Mouse (Mus musculus) lung, adult 2 months (tissue): ENCODE results near the gene Vmn1r32.

ENCODE experiments used
- CTCF ChIP-seq: fragments of 200-500 bp; IDR thresholded peaks from 2 replicates; pipeline ENCODE4 v1.5.1; 2011; ENCODE audit warnings: mild to moderate bottlenecking, low read length, control low read depth; ENCODE audit not compliant: insufficient read depth
- POLR2A ChIP-seq: fragments of 200-500 bp; IDR thresholded peaks from 2 replicates; pipeline ENCODE4 v1.6.1; 2011; ENCODE audit warnings: low read depth, mild to moderate bottlenecking, control low read depth, low read length, borderline replicate concordance; ENCODE audit errors: extremely low read depth

DNA sequence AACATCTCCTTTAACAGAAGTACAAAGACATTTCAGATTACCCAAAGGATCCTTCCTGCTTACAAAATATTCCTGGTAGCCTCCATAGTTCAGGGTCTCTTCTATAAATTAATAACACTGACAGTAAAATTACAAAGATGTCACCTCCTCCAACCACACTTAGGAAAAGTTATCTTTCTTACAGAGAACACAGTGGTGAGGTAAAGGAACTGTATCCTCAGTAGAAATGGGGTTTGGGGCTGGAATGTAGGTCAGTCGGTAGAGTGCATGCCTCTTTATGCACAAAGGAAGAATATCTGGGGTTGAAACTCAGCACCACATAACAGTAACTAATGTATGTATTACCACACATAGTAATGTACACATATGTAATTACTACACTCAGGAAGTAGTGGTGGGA lies at the start of gene Vmn1r32:
- TF ChIP-seq CTCF (no peak), POLR2A (no peak)
